Mouse (Mus musculus) heart, adult 8-10 months (tissue): ENCODE data around the gene Slc22a16. TPM values are rescaled to one million over a fixed set of nuclear protein-coding genes. Genes with fewer than 3 reads are reported as not detected.

Source experiments
- DNase-seq: peaks from one replicate; pipeline ENCODE4 v3.0.0; 2022; ENCODE audit warnings: low spot score
- total RNA-seq, 4 experiments: library from RNA; stranded (reverse); gene quantifications; 2 replicates each; pipeline ENCODE4 v1.2.4; 2022

Slc22a16 gene
- total RNA-seq, 4 experiments from 2014 or later = not detected

DNA sequence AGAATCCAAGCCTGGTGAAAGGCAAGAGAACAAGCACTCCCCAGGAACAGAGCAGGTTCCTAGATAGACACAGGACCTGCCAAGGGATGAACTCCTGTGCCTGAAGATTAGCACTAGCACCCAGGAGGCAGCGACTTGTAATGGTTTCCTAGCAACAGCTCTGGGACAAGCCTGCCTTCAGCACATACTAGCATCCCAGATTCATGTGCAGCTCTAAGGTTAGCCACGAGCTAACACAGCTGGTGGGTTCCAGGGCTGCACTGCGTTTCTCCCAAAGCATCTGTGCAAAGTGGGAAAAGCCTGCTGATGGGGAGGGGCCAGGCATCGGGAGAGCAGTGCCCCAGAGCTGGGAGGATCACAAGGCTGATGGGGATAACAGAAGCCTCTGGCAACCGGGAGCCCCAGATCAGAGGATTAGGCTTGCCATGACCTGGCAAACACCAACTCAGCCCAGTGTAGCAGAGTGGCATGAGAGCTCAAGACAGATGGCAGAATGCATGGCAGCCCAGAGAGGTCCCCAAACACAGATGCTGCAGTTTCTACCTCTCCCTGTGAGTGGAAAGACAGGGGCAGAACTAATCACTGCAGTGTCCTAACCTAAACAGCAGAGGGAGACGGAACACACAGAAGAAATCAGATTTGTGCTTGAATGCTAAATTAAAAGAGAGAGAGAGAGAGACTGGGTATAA is 34.7 kb downstream of the Slc22a16 start:
- no peak for DNase-seq

DNA sequence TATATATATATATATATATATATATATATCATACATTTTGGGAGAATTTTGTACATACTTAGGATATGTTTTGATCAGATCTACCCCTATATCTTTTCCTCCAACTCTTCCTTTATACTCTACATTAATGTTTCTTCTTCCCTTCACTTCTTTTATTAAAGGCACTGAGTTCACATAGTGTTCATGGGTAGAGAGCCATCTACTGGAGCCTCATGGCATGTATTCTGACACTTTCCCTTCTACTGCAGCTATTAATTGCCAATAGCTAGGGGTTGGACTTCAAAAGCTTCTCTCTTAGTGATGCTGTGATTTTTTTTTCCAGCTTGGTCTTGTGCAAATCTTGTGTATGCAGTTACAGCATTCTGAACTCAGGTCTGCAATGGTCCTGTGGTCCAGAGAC is 47.8 kb downstream of the Slc22a16 start:
- no peak for DNase-seq

DNA sequence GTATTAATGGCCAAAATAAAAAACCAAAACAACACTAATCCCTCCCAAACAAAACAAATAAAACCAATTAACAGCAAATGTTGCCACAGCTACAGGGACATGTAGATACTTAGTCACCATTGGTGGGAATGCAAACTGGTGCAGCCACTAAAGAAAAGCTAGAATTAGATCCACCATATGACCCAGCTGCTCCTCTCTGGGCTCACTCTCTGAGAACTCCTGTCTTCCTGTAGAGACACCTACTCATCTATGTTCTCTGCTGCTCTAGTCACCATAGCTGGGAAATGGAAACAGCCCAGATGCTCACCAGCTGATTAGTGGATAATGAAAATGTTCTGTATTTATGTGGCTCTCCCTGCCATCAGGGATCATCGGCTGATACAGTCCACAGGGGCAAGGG is 49.6 kb downstream of the Slc22a16 start:
- no peak for DNase-seq

DNA sequence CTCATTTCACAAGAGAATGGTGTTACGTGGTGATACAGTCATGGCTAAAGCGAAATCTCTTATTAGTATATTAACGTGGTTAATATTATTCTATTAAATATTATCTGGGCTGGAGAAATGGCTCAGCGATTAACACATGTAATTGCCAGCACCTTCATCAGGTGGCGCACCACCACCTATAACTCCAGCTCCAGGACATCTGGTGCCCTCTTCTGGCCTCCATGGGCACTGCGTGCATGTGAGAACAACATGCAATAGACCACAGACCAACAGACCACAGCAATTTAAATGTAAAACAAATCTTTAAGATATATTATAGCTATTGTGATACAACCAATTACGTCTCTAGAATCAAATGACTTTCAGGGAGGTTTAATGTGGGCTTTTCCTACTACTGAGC is 59.0 kb downstream of the Slc22a16 start:
- no peak for DNase-seq

DNA sequence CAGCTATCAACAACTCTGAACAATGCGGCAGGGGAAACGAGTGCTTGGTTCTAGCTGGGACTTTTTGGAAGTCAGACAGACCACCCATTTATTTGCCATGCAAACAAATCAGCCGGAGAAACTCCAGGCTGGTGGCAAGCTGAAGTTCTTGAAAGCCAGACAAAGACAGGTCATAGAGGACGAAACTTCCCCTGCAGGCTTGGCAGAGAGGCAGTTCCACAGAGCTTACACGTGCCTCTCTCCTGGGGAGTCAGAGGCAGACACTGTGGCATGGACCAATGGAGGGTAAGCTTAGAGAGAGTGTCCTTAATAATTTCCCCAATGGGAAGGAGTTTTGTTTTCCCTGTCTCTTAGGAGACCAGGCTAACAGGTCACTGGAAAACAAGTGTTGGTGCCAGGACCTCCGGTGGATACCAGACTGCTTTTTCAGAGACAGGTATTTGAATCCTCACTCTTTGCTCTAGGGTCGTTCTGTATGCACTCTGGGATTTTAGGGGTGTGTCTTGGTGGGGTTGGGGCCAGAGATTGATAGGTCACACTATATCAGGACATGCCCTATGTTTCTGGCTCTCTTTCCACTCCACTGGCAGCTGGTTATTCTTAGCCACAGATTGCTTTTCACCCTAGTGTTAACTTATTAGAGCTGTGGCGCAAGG is 59.6 kb downstream of the Slc22a16 start, which contains the start of gene Ddo:
TSS of gene Ddo (plus strand) at position 356 of the 656 bp plus-strand sequence.
- DNase-seq = peak; percentile 80

DNA sequence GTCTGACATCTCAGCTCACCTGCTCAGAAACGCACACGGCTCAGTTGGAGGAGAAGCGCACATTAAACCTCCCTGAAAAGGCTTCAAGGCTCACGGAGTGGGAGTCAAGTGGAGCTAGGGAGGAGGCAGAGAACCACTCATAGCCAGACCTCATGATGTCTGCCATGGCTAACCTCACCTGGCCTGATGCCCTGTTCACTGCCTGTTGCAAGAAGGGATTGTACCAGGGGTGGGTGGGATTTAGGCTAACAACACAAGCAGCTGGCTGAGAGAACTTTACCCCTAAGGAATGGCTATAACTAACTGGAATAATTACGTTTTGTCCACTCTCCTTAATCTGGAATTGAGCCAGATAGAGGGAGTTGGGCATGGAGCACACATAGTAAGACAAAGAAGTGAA is 60.3 kb downstream of the Slc22a16 start:
- DNase-seq = peak; percentile 35

DNA sequence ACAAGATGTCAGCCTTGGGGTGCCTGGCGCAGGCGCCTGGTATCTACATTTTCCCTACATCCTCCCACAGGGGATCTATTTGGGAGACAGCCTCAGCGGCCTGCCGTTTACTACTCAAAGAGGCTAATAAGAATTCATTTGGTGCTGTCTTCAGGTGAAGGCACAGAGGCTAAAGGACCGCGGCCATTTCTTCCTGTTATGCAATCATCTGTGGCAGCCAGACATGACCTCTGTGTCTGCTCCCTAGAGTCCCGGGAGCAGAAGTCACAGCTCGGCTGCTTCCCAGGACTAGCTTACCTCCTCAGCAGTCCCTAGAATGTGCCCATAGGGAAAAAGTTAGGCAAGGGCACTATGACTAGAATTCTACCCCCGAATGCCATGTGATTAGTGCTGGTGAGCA is 60.8 kb downstream of the Slc22a16 start:
- no peak for DNase-seq

DNA sequence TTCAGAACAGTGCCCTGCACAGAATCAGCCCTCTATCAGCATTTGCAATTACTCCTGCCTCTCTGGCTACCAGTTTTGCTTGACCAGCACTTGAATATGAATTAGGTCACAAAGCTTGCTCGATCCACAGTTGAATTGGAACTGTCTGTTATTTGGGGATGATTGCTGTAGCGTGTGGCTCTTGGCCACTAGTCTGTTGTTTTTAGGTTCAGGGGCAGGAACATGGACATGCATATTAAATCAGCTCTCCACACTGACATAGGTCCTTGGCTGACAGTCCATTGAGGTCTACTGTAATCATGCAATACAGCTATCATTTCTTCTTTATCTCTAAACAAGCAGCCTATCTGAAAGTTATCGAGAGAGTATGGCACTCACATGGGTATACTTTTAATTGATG is 62.0 kb downstream of the Slc22a16 start:
- no peak for DNase-seq

DNA sequence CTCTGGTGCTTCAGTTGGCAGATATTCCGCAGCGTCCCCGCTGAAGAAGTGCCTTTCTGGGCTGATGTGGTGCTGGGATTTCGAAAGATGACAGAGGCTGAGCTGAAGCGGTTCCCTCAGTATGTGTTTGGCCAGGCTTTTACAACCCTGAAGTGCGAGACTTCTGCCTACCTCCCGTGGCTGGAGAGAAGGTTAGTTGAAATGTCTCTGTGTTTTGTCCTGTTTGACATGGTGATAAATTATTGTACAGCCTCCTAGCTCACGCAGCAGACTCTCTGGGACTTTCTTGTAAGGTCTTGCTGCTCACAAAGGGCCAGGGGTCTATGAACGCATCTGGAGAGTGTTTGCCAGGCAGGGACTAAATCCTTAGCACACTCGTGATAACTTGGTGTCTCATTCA is 67.2 kb downstream of the Slc22a16 start:
- DNase-seq = no peak

DNA sequence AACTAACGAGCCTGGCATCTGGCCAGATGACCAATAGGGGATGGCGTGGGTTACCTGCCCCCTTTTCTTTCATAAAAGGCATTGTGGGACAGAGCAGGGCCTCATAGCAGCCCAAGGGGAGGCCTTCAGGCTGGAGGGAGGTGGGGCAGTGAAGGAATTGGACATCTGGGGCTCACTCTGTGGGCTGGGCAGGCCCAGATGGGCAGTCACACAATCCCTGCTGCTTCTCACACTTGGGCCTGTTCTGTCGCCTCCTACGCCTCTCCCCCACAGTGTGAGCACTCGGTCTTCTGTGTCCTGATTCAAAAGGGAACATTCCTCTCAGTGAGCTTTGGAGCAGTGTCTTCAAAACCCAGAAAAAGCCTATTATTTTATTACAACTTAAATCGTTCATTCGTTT is 68.1 kb downstream of the Slc22a16 start:
- no peak for DNase-seq

DNA sequence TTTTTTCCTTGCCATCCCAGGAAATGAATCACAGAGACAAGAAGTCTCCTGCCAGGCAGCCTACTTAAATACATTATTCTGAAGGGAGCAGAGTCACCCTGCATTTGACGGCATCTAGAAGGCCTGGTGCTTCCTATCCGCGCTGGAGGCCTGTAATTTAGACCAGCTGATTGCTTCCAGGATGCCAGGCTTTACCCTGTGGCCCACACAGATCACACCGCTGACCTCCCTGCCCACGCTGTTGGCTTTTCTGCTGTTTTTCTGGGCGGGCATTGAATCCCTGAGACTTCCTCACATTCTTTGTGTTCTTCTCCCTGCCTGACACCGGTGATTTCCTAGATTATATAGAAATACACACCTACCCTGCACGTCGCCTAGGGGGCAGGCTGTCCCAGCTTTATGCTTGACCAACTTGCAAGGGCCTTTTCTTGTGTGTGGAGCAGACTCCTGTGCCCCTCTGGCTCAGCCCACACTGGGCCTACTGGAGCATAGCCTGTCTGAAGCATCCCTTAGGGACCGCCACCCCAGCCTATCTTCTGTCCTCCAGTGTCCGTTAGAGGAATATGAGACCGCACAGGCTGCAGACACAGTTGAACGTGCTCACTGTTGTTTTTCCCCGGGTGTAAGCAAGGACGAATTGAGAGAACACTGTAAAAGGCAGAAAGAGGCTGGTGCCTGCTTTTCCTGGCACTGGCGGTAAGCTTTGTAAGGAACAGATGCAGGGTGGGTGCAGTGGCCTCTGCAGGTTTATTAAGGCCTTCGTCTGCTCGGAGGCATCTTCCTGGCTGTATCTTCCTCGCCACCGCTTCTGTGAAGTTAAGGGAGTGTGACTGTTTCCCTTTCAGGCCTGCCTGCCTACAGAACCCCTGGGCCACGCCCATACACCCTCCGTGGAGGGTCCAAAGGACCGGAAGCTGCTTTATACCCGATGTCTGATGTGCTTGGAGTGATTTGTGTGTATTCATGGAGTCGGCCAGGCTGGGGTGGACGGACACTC is 69.0 kb downstream of the Slc22a16 start:
- no peak for DNase-seq

DNA sequence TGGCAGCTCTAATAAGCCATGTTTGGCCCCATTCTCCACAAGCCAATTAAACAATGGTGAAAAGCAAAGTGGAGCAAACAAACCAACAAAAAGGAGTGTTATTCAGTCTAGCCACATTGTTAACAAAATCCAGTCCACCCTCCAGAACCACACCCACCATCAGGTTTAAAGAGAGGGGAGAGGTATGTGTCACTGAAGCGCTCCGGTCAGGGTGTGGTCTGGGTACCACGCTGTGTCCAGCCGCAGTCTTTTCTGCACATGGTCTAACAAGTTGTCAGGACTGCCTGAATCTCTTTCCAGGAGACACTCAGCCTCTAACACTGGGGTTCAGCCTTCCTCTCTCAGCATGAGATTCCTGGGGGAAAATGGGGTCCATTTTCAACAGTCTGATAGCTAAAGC is 70.3 kb downstream of the Slc22a16 start:
- no peak for DNase-seq

DNA sequence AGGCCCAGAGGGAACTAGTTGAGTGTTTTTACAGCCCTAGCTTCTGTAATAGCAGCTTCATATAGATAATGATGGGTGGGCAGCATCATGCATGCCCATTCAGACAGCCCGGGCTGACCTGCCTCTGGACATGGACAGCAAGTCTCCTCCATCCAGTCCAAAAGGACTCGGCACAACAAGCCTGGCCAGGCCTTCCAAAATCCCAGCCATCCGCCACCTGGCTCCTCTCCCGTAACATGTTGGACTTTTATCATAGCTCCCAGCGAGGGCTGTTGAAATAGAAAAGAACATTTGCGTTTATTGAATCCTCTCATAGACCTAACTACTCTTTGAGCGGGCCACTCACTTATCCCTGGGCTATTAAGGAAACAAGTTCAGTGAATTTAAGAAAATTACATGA is 71.8 kb downstream of the Slc22a16 start:
- peak; percentile 28 for DNase-seq

DNA sequence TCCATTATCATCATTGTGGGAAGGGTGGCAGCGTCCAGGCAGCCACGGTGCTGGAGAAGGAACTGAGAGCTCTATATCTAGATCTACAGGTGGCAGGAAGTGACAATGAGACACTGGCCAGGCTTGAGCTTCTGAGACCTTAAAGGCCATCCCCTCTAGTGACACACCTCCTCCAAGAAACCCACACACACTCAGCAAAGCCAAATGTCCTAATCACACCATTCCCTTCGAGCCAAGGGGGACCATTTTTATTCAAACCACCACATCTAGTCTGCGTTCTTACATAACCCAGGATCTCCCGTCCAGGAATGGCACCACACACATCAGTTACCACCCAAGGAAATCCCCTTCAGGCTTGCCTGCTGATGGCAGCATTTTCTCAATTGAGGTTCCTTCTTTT is 73.0 kb downstream of the Slc22a16 start:
- DNase-seq = no peak

DNA sequence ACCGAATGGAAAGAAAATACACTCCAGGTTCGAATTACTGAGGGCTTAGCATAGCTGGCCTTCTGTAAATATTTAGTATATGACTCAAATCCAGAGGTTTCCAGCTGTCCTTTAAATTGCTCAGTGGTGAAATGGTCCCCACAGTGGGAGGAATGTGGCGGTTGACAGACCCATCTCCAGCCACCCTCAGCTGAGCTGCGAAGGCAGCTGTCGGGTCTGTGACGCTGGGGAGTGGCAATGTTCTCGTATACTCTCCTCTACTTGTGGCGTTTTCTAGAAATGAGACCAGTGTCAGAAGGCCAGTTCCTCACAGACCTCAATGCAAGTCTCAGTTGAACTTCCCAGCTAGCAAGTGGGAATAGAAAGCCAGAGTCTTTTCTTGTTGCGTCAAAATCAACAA is 74.3 kb downstream of the Slc22a16 start:
- no peak for DNase-seq

DNA sequence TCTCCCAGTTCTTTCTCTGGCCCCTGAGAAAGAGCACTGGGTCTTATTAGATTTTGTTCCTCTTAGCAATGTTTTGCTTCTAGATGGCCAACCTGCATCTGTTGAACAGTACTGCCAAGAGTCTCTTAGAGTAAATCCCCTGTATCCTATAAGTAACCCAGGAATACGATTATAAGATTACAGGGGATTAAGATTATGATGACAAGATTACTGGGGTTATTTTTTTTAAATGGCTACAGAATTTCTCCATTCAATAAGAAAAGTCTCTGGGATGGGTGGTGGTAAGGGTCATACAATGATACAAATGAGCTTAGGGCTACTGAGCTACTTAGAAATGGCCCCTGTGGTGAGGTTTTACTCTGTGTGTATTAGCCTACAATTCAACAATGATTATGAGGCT is 75.2 kb downstream of the Slc22a16 start:
- no peak for DNase-seq

DNA sequence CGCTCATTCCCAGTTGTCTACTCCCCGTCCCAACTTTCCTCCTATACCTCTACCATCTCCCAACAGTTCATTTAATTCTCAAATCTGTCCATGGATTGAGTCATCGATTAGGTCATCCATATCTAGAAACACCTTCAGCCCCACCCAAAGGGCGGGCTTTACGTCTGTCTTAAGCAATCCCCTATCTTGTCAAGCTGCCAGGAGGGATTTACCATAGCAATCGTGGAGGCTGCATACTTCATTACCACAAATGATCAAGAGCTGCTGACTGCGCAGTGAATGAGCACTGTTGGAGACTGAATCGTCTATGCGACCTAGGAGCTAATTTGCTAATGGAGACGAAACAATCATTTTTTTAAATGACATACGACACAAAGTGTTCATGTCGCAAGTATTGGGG is 78.6 kb downstream of the Slc22a16 start:
- DNase-seq = no peak

DNA sequence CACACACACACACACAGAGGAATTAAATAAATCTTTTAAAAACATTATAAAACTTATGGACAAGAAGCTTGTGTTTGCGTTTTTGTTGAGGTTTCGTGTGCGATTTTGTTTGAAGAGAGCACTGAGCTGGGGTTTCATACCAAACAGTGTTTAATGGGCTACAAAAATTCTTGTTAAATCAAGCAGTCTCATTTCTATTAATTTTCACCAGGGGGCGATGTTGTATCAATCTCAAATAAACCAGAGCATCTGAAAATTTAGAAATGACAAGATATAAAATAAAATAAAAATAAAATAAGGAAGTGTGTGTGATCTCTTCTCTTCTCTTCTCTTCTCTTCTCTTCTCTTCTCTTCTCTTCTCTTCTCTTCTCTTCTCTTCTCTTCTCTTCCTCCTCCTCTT is 79.5 kb downstream of the Slc22a16 start:
- peak; percentile 7 for DNase-seq

DNA sequence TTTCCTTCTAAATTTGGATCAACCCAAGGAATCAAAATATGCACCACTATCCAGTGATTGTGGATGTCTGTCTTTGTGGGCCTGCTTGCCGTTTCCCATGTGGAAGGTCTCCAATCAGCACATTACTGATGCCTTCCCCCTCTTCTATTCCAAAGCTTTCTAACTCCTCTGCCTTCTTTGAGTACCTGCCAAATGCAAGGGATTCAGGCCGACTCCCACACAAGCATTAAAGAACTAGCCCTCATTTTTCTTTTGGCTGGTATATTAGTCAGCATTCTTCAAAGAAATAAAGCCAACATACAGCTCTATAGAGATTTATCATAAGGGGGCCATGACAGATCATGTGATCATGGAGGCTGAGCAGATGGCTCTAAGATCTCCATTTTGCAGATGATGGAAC is 81.5 kb downstream of the Slc22a16 start:
- DNase-seq = no peak
